Mouse (Mus musculus) spleen, adult 18-20 months (tissue): Measurements from ENCODE around the gene Mamstr.

Experiments
- DNase-seq, 2 experiments: peaks; one replicate each; pipeline ENCODE4 v3.0.0; 2022; ENCODE audit warnings: mixed read lengths in 2 of 2

The Mamstr gene

DNA sequence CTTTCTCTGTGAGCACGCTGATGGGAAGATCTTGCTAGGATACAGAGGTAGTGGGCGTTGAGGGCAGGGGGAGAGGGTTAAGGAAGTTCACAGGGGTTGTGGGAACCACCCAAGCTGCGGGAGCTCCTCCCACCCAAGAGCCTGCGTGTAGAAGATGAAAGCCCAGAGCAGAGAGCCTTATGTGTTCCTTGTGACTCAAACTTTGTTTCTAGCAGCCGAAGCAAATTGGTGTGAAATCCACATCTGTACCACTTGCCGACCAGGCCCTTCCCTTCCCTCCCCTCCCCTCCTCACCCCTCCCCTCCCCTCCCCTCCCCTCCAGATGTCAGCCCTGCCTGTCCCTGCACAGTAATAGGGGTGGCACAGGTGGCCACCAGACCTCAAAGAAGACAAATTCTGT is 55.3 kb downstream of the Mamstr start:
- no peak for DNase-seq
